Mouse (Mus musculus) embryo, embryonic 10.5 days (tissue): ENCODE data around the gene Nudt8.
"Not testable (repeated sequence)": the region's sequence is repeated elsewhere in the genome, so short reads cannot be mapped to it uniquely, and the experiment has no call there.

ENCODE experiments used
- DNase-seq: peaks from one replicate; pipeline ENCODE4 v3.0.0-alpha.2; 2015; ENCODE audit warnings: low spot score

The Nudt8 gene

DNA sequence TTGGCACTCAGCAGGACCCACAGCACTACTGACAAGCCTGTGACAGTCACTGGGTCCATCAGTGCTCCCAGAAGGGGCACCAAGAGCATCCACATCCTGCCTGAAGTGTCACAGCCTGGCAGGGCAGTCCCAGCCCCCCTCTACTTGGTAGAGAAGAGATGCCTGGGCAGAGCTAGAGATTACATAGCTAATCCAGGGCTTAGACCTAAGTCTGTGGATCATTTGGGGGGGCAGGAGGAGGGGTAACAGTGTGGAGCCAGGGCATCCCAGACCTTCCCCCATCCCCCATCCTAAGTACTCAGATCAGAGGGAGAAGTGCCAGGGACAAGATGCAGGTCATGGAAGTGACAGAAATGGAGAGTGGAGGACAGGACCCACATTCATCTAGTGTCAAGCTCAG, 14.4 kb downstream of the Nudt8 start:
- no peak for DNase-seq

DNA sequence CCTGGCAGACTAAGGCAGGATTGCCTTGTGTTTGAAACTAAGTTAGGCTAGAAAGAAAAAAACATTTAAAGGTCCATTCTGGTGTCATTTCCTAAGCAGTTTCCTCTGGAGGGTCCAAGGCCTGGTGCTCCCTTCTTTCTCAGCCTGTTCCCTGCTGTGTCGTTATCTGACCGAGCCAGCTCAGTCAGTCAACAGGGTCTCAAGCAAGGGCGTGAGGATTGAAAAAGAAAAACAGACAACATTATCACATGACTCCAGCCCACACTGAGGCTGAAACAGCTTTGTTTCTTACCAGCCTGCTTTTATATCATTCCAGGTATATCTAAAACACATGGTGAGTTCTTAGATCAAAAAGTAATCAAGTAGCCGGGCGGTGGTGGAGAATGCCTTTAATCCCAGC, 15.3 kb downstream of the Nudt8 start:
- DNase-seq, result no peak

DNA sequence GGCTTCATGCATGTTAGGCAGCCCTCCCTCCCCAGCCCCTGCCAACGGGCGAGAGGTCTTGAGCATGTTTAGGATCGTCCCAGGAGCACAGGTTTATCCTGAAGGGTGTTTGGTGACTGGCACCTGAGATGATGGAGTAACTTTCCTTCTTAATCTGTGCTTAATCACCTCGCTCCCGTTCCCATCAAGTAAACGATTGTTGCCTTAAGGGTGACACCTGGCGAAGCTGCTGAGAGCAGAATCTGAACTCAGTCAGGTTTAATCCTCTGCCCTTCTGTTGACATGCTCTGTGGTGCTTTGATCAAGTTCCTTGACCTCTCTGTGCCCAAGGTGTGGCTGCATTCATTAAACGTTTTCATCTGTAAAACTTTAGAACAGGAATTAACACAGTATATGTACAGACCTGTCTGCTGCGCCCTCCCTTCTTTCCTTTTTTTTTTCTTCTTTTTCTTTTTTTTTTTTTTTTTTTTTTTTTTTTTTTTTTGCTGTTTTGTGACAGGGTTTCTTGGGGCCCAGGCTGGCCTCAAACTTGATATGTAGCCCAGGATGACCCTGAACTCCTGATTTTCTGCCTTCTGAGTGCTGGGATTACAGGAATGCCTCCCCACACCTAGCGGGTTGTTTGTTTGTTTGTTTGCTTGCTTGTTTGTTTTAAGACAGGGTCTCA, 17.7 kb downstream of the Nudt8 start:
- DNase-seq, result no peak

DNA sequence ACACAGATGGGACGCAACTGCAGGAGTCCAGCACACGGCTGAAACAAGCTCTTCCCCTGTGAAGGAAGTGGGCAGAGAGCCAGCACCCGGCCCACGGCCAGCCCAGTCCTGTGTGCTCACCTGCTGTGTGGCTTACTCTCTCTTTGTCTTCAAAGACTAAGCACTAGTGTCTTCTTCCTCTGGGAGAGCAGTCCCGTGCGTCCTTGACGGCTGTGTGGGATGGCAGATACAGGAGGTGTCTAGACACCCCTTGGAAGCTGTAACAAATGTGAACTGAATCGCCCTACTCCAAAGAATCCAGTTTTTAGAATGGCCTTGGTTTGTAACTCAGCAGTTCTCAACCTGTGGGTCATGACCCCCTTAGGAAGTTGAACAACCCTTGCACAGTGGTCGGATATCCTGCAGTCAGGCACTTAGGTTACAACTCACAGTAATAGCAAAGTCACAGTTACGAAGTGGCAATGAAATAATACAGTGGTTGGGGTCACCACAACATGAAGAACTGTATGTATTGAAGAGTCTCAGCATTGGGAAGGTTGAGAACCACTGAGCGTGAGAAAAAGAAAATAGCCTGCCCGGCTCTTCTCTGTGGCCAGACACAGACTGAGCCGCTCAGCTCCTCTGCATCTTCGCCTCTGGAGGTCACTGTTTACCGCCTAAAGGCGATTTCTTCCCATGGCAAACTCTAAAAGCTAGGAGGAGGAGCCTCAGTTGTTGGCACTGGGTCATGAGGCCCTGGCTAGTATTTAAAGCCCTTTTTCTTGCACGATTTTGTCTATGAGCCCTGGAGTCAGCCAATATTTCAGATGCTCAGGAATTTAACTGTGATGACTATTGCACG, 18.6 kb downstream of the Nudt8 start:
- peak; percentile 87 for DNase-seq

DNA sequence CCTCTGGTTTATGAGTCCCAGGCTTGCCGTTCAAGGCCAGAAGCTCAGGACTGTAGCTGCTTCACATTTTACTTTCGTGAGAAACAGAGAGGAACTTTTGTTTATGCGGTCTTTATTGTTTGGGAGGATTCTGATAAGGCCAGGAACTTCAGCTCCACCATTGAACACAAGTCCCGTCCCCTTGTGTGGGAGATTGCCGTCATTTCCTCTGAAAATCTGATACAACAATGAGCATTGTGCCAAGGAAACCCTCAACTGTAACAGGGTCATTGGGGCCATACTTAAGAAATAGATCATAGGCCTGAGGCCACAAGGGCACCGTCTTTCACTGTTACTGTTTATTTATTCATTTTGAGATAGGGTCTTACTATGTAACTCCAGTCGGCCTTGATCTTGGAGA, 22.8 kb downstream of the Nudt8 start:
- no peak for DNase-seq

DNA sequence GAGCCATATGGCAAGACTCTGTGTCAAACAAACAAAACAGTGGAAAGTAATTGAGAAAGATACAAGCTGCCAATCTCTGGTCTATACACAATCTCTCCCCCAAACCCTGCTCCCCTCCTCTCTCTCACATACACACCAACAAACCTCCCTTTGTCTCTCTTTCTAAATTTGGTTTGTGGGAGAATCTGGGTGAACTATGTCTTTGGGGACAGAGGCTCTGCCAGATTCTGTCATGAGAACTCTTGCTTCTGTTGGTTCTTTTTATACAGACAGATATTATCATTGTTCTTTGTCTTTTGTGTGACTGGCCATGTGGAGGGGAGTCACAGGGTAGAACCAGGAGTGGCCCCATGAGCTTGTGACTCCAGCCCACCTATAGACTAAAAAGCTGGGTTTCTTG, 27.2 kb downstream of the Nudt8 start:
- no peak for DNase-seq

DNA sequence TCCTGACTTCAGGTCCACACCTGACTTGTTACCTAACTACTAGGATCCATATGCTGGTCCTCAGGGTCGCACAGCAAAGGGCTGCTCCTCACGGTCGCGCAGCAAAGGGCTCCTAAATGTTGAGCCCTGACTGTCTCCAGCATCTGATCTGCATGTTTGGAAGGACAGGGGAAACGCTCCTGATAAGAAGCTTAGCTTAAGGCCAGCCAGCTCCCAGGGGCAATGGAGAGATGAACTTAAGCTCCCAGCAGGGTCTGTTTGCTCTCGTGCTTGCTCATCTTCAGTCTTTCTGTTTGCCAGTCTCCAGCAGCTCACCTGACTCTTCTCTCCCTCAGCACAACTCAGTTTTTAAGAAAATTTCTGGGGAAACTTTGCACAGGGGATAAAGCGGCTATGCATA, 32.3 kb downstream of the Nudt8 start:
- no peak for DNase-seq

DNA sequence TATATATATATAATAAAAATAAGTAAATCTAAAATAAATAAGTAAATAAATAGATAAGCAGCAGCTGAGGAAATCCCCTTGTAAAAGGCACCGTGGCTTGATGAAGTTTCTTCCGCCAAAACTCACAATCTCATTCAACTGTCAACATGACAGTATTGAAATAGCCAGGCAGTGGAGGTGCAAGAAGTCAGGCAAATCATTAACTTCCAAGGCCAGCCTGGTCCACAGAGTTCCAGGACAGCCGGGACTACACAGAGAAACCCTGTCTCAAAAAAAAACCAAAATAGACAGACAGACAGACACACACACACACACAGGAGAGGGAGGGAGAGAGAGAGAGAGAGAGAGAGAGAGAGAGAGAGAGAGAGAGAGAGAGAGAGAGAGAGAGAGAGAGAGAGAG, 32.9 kb downstream of the Nudt8 start:
- DNase-seq, result no peak

DNA sequence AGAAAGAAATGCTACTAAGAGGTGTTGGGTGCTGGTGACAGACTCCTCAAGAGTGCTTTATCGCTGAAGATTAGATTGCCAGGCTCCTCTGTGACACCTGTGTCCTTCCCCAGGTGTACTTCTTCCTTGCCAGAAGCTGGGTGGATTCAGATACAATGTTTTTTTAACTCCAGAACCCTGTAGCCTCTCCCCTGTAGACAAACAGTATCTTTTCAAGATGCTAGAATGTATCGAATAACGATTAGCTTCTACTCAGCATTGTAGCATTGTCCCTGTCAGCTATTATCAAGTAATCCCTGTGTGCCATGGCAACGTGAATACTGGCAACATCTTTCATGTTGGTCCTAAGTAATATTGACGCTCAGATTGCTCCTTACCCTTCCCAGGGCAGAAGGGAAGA, 33.4 kb downstream of the Nudt8 start:
- no peak for DNase-seq

DNA sequence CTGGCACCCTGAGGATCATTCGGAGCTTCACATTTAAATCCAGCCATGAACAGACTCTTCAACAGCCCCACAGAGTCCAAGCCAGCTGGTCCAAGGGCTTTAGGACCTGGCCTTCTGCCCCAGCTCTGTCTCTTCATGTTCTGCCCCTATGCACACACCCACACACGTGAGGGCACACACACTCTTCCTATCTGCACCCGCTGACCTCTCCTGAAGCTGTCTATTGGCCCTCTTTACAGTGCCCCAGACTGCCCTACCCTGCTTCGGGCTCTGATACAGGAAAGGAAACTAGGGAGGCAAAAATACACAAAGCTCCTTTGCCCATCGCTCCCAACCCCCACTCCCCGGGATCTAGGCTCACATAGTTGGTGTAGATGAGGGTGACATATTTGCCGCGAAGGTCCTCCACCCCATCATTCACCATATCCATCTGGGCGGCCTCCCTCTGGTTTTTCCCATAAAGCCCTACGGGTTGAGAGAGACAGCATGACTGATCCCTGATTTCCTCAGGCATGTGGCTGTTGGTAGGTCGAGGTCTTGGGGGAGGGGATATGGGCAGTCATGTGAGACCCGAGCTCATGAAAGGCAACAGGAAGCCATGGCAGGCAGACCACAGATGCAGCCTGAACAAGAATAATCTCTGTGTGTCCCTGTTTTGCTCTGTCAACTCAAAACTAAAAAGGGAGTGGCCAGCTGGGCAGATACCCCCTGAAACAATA, 36.1 kb downstream of the Nudt8 start:
- no peak for DNase-seq

DNA sequence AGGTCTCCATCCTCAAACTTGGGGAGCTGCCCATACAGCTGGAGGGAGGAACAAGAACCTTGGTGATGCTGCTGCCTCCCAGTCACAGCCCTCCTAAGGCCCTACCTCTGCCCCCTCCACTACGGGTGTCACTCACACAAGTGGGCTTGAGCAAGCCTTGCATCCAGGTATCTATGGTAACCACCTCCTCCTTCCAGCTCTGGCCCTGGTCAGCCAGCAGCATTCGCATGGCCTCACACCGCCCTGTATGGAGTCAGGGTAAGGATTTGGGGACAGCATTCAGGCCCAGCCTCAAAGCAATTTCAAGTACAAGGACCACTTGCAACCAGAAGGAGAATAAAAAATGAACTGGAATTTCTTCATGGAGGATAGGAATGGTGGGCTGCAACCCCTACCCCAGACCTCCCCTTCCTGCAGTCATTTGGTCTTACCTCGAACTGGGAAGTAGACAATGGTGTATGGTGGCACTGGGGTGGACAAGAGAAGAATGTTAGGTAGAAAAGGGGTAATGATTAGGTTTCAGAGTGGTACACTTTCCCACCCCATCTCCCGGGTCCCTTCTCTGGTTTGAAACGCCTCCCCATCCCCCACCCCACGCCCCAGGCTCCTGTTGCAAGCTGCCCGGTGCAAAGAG, 36.9 kb downstream of the Nudt8 start:
- DNase-seq, result not testable (repeated sequence)

DNA sequence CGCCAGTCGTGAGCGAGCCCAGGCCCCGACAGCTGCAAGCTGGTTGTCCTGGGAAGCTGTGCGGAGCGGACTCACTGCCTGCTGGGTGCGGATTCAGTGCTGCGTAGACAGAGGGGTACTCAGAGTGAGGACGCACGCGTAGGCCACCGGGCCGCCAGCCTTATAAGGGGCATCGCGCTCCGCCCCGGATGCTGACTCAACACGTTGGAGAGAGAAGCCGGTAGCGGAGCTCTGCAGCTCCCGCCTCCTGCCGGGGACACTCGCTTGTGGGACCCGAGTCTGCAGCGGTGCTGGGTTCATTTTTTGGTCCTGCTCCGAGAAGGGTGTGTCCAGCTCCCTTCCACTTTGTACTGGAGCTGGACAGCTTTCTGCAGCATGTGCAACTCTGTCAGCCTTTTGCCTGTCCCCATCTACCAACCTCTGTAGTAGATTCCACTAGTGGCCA, 37.4 kb downstream of the Nudt8 start, which contains the start of gene Gstp1:
Gene Gstp1, minus strand, starts transcription at position 198 of the 445 bp plus-strand sequence.
- DNase-seq, result peak; percentile 91

DNA sequence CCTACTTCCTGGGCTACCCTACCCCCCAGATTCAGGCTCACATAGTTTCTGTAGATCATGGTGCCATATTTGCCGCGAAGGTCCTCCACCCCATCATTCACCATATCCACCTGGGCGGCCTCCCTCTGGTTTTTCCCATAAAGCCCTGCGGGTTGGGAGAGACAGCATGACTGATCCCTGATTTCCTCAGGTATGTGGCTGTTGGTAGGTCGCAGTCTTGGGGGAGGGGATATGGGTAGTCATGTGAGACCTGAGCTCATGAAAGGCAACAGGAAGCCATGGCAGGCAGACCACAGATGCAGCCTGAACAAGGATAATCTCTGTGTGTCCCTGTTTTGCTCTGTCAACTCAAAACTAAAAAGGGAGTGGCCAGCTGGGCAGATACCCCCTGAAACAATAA, 40.6 kb downstream of the Nudt8 start:
- DNase-seq, result not testable (repeated sequence)

DNA sequence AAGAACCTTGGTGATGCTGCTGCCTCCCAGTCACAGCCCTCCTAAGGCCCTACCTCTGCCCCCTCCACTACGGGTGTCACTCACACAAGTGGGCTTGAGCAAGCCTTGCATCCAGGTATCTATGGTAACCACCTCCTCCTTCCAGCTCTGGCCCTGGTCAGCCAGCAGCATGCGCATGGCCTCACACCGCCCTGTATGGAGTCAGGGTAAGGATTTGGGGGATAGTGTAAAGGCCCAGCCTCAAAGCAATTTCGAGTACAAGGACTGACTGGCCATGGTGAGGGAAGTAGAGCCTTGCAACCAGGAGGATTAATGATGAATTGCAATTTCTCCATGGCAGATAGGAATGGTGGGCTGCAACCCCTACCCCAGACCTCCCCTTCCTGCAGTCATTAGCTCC, 41.1 kb downstream of the Nudt8 start:
- DNase-seq, result not testable (repeated sequence)

DNA sequence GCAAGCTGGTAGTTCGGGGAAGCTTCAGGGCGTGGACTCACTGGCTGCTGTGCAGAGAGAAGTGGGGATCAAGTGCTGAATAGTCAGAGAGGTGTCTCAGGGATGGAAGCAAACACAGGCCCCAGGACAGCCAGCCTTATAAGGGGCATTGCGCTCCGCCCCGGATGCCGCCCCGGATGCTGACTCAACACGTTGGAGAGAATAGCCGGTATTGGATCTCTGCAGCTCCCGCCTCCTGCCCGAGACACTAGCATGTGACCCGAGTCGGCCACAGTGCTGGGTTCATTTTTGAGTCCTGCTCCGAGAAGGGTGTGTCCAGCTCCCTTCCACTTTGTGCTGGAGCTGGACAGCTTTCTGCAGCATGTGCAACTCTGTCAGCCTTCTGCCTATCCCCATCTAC, 41.7 kb downstream of the Nudt8 start:
- no peak for DNase-seq

DNA sequence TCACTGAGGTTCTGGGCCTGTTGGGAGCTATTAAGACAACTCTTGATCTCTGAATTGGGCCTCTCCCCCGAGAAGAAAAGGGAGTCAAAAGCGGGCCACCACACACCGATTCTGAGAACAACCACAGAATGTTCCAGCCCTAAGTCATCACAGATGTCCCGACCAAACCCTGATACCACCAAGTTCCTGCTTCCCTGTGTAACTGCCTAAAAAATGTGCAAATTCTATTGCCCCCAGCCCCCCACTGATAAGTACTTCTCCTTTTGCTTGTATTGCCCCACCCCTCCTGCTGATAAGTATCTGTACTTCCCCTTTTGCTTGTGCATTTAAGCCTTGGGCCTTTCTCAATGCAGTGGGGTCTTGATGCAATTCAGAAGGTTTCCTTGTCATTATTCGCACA, 43.7 kb downstream of the Nudt8 start:
- not testable (repeated sequence) for DNase-seq

DNA sequence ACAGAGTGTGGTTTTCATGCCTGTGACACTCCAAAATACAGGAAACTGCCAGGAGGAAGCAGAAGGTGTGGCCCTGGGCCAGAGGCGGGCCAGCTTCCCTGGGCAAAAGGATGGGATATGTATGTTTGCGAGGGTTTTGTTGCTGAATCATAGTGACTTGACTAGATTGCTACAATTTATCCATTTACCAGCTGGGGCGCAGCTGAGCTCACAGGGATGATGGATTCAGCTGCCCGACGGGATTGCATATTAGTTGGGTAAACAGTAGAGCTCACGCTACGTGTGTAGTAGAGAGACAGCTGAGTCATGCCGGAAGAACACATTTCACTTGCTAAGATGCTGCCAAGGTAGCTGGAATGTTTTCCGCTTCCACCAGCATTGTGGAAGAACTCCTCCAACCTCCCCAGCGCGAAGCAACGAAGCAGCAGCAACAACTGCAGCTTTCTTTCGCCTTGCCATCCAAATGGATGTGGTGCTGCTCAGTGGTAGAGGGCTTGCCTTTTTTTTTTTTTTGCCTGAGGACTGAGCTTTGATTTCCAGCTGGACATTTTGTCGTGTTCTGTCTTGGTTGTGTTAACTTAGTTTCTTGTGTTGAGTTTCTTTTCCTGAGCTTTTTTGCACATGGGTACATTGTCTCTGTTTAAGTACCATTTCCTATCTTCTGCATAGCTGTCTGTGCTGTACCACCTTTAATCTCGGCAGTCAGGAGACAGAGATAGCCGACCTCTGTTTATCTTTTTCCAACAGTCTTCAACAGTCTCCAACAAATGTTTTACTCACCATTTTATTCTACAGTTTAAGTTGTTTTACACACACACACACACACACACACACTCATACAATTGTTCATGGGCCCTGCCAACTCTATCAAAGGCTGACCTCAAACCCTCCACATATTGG, 45.8 kb downstream of the Nudt8 start, which contains the start of gene Gstp2:
Gene Gstp2, minus strand, starts transcription at position 58 of the 900 bp plus-strand sequence.
- DNase-seq, result peak; percentile 55

DNA sequence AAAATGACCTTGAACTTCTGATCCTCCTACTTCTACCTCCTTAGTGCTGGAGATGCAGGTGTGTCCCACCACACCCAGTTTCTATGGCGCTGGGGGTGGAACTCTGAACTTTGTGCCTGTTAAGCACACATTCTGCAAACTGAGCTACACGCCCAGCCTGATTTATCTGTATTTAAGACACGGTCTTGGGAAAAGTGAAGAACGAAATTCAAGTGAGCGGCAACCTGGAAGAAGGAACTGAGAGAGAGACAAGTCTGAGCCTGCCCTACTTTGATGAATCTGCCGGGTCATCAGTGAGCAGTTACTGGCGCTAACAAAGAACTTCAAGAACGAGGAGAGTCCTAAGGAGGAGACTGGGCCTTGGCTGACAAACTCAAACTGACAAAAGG, 46.5 kb downstream of the Nudt8 start:
- no peak for DNase-seq

DNA sequence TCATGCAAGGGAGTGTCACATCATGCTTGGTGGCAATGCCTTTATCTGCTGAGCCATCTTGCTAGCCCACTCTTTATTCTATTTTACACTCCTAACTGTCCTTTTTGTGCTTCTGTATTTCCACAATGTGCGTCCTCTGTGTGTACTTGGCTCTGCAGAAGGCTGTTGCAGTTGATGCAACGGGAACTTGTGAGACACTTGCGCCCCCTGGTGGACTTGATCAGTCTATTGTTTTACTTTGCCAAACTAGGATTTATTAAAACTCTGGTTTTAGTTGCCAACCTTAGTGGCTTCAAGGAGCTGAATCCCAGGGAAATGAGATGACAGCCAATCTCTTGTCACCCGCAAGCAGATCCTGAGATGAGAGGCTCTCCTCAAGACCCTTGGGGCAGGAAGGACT, 47.5 kb downstream of the Nudt8 start:
- DNase-seq, result peak; percentile 90

DNA sequence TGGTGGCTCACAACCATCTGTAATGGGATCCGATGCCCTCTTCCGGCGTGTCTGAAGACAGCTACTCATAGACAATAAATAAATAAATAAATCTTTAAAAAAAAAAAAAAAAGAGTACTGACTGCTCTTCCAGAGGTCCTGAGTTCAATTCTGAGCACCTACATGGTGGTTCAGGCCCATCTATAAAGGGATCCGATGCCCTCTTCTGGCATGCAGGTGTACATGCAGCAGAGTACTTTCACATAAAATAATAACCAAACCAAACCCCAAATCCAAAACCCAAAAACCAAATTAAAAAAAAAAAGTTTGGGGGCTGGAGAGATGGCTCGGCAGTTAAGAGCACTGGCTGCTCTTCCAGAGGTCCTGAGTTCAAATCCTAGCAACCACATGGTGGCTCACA, 48.7 kb downstream of the Nudt8 start:
- DNase-seq, result not testable (repeated sequence)

DNA sequence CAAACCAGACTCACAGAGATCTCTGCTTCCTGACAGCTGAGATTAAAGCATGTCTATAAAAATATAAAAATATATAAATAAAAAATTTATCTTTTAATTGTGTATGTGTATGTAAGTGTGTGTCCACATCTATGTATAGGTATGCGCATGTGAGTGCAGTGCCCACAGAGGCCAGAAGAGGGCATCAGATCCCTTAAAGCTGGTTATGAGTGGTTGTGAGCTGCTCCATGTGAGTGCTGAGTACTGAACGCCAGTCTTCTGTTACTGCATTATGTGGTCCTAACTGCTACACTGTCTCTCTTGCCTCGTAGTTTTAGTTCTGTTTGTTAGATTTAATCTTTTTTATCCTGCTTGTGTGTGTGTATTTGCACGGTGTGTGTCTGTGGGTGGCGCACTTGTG, 50.6 kb downstream of the Nudt8 start:
- DNase-seq, result no peak
